Mouse (Mus musculus) brain, adult 2 months (tissue): ENCODE measurements at regions not wholly inside any gene's neighbourhood (a gene's known extent, or its start where the extent isn't known, plus 50 kb on each side); places are given as distances from the start of the nearest gene placed in this dataset.

ENCODE experiments used
- DNase-seq: peaks from one replicate; pipeline ENCODE4 v3.0.0; 2011; ENCODE audit warnings: low read depth, low spot score

- no peak for DNase-seq
Measured at GRCm38 (mm10) chr14:36819826-36820225, 148.8 kb downstream of the Ccser2 start.

GRCm38 (mm10) chr14:36802418-36802817 lies 166.2 kb downstream of the Ccser2 start:
- peak; percentile 4 for DNase-seq

- no peak for DNase-seq
Measured at GRCm38 (mm10) chr14:36799820-36800219, 168.8 kb downstream of the Ccser2 start.

GRCm38 (mm10) chr14:36781882-36782281 lies 186.7 kb downstream of the Ccser2 start:
- DNase-seq: no peak

- peak; percentile 78 for DNase-seq
Measured at GRCm38 (mm10) chr14:36778956-36779355, 189.6 kb downstream of the Ccser2 start.

- peak; percentile 27 for DNase-seq
Measured at GRCm38 (mm10) chr14:36774349-36774748, 194.2 kb downstream of the Ccser2 start.

- DNase-seq: peak; percentile 18
Measured at GRCm38 (mm10) chr14:36764377-36764776, 204.2 kb downstream of the Ccser2 start.

GRCm38 (mm10) chr14:36756056-36756455 lies 212.5 kb downstream of the Ccser2 start:
- no peak for DNase-seq

GRCm38 (mm10) chr14:36748130-36748883 lies 220.3 kb downstream of the Ccser2 start:
- peak; percentile 60 for DNase-seq

- no peak for DNase-seq
Measured at GRCm38 (mm10) chr14:36731095-36731494, 237.5 kb downstream of the Ccser2 start.

GRCm38 (mm10) chr14:36726092-36726491 lies 242.5 kb downstream of the Ccser2 start:
- no peak for DNase-seq

- no peak for DNase-seq
Measured at GRCm38 (mm10) chr14:36715684-36716083, 252.9 kb downstream of the Ccser2 start.

GRCm38 (mm10) chr14:36696993-36697392 lies 271.6 kb downstream of the Ccser2 start:
- peak; percentile 54 for DNase-seq

- DNase-seq: no peak
Measured at GRCm38 (mm10) chr14:36691958-36692357, 276.6 kb downstream of the Ccser2 start.

GRCm38 (mm10) chr14:36691018-36691417 lies 277.6 kb downstream of the Ccser2 start:
- DNase-seq: no peak

- no peak for DNase-seq
Measured at GRCm38 (mm10) chr14:36658678-36659263, 309.8 kb downstream of the Ccser2 start.

- DNase-seq: no peak
Measured at GRCm38 (mm10) chr14:36658193-36658592, 310.4 kb downstream of the Ccser2 start.

GRCm38 (mm10) chr14:36652982-36653557 lies 315.5 kb downstream of the Ccser2 start:
- peak; percentile 63 for DNase-seq

- DNase-seq: peak; percentile 16
Measured at GRCm38 (mm10) chr14:36651053-36651735, 317.4 kb downstream of the Ccser2 start.

GRCm38 (mm10) chr14:36646649-36647048 lies 321.9 kb downstream of the Ccser2 start:
- no peak for DNase-seq

GRCm38 (mm10) chr14:36646237-36646636 lies 322.3 kb downstream of the Ccser2 start:
- no peak for DNase-seq

GRCm38 (mm10) chr14:36624822-36625221 lies 343.8 kb downstream of the Ccser2 start:
- DNase-seq: no peak
